Mouse (Mus musculus) T-helper 17 cell (primary cell): ENCODE data around the gene Fam205c.

Experiments used
- in situ Hi-C, 2 experiments: fragments of 300-600 bp; cut with MboI, MseI; formaldehyde crosslinking; loops; 1 replicate in 1 of 2; 2 replicates in 1 of 2; pipeline ENCODE4 v1.15.1; 2025; ENCODE audit warnings: high pct_unique_total_duplicates in 2 of 2

Gene Fam205c

DNA sequence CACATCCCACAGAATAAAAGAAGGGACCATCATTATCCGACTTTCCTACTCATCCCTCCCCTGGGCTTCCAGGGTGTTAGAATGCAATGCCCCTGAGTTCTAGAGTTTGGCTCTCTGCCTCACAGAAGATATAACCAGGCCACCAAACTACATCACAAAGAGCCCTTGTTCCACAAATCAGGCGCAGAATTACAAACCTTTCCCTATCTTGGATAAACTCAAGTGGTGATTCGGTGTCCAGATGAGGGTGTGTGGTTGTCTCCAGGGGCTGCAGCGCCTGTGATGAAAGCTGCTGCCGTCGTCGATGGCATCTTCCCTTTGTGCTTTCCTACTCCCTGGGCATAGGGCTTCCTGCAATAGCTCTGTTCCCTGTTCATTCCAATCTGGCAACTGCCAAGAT, at the start of gene Fam205c:
Gene Fam205c, minus strand, starts transcription at position 101 of the 400 bp plus-strand sequence.
- in situ Hi-C loops: loop anchor here (5.0 to 25.0 kb wide), 4 partner anchors 88 to 221 kb away; partner anchors contain the start of genes Ccl19 (in 1 of the 2) and Ccl21a (in 1 of the 2)

DNA sequence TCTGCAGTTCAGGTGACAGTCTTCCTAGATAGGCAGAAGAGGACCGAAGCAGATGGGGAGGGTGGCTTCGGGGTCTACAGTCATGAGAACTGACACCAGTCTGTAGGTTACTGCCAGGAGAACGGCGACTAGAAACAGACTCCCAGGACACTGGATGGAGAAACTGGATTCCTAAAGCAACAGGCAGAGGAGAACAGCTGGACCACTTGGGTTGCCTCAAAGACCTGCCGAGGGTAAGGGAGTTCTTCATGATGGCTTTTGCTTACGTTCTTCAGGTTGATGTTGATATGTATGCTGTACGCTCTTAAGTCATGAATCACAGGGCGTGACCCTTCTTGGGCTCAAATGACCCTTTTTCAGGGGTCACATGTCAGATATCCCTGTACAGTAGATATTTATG, 48.4 kb upstream of the Fam205c start:
- in situ Hi-C loops: no loop called here

- in situ Hi-C loops: no loop called here
These were observed 48.0 kb upstream of the Fam205c start for GRCm38 (mm10) chr4:42922056-42922455.

DNA sequence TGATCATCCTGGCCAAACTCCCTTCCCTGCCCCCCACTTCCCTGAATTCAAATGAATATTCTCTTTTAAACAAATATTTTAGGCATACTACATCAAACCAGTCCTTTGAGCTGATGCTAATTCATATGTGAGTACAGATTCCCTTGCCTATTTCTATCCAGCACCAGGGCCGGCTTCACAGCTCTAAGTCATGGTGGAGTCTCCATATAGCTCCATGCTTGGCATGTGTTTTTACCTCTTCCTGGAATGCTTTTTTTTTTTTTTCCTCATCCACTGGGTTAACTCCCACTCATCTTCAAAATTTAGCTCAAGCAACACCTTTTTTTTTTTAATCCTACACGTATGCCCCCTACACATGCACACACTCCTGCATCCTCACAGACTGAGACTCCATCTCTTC, 47.5 kb upstream of the Fam205c start:
- in situ Hi-C loops: no loop called here

- in situ Hi-C loops: no loop called here
These were observed 46.7 kb upstream of the Fam205c start for GRCm38 (mm10) chr4:42920726-42921125.

DNA sequence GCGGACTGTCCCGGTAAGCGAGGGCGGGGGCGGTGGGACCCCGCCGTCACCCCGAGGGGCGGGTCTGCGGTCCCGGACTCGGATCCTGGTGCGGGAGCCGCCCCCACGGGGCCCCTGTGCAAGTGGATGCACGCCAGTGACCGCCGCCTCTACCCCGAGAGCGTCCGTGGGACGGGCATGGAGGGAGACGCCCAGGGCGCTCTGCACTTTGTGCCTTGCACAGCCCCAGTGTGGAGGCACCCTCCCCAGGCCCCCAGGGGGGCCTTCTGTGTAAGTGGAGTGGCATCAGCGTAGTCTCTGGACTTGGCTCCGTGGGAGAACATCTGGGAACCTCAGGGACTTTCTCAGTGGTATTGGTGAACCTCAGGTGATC, 43.4 kb upstream of the Fam205c start:
- in situ Hi-C loops: no loop called here

DNA sequence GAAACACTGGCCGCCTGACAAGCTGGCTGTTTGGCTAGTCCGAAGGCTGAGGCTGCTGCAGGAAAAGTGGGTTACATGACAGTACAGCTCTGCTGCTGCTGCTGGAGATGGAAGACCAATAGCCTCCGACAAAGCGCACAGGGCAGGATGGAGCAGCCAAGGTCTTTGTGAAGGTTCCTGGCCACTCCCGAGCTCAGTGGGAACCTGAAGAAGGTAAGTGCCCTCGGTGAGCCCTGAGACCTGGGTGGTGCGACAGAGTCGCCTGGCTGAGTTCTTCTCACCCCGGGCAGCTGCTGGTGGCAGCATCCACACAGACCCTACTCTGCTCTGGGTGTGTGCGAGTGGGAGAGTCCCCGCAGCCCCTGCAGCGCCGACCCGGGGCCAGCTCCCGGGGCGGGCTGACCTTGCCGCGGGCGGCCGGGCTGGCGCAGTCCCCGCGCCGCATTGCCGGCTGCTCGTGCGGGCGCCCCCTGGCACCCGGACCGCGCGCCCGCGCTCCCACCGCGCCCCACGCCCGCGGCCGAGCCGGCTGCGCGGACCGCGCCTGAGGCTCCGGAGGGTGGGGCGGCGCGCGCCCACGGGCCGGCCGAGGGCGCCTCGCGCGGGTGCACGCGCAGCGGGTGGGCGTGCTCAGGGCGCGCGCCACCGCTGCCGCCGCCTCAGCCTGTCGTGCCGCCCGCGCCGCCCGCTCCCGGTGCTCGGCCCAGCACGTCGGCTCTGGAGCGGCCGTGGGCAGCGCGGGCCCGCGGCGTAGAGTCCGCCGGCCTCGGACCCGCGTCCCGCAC, 42.8 kb upstream of the Fam205c start, which contains the start of gene Phf24:
Gene Phf24, plus strand, starts transcription at position 44 of the 785 bp plus-strand sequence.
- in situ Hi-C loops: no loop called here

GRCm38 (mm10) chr4:42915966-42916365, 41.9 kb upstream of the Fam205c start:
- in situ Hi-C loops: no loop called here

GRCm38 (mm10) chr4:42915311-42915710, 41.3 kb upstream of the Fam205c start:
- in situ Hi-C loops: no loop called here

GRCm38 (mm10) chr4:42913391-42913790, 39.4 kb upstream of the Fam205c start:
- in situ Hi-C loops: no loop called here

DNA sequence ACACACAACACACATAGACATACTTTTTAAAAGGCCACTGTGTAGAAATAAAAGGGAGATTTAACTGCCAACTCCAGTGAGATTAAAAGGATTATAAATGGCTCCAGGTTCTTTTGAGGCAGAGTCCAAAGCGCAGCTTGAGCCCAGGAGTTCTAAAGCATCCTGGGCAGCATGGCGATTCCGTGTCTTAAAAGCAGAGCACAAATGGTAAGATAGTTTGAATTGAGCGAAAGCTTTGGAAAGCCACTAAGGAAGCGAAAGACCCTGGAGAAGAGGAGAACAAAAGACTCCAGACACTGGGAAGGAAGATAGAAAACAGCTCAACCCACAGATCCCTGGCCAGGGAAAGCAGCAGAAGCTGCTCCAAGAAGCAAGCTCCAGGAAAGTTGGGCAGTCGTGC, 30.9 kb upstream of the Fam205c start:
- in situ Hi-C loops: no loop called here

DNA sequence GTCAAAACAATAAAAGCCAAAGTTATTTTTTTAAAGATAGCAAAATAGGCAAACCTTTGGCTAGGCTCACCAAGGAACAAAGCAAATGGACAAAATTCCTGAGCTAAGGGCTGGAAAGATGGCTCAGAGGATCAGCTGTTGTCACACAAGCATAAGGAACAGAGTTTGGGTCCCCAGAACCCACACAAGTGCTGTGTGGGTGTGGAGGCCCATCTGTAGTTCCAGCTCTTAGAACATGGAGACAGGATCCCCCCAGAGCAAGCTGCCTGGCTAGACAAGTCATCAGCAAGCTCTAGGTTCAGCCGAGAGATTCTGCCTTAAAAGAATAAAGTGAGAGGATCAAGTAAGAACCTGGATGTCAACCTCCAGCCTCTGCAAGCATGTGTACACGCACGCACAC, 30.5 kb upstream of the Fam205c start:
- in situ Hi-C loops: no loop called here

- in situ Hi-C loops: no loop called here
These were observed 29.9 kb upstream of the Fam205c start for GRCm38 (mm10) chr4:42903942-42904341.

GRCm38 (mm10) chr4:42902730-42903129, 28.7 kb upstream of the Fam205c start:
- in situ Hi-C loops: no loop called here

DNA sequence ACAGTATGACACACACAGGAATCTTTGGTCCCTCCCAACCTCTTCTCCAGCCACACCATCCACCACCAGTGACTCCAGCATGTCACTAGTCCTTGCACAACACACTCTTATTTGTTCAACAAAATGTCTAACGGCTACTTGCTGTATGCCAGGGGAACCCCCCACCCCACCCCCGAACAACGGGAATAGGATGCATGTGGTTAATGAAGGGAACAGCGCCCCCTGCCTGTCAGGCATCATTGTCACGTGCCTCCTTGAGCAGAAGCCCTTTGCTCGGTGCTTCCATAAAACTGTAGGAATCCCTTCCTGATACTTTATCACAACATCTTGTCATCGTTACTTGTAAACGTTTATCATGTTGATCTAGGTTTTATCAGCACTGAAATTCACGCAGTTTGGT, 28.1 kb upstream of the Fam205c start:
- in situ Hi-C loops: no loop called here

DNA sequence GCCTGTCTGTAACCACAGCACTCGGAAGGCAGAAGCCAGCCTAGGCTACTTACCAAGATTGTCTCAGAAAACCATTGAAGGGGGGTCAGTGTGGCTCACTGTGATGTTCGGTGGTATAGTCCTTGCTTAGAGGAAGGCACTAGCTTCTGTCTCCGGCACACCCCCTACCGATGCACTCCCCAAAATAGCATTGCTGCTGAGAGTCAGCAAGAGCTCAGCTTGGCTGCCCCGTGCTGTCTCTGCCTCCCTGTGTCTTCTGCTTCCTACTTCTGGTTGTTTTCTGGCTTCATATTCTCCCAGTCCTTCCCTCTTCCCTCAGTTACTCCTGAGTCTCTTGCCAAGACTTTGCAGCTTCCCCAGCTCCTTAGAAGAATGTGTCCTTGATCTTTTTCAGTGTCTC, 26.8 kb upstream of the Fam205c start:
- in situ Hi-C loops: no loop called here

DNA sequence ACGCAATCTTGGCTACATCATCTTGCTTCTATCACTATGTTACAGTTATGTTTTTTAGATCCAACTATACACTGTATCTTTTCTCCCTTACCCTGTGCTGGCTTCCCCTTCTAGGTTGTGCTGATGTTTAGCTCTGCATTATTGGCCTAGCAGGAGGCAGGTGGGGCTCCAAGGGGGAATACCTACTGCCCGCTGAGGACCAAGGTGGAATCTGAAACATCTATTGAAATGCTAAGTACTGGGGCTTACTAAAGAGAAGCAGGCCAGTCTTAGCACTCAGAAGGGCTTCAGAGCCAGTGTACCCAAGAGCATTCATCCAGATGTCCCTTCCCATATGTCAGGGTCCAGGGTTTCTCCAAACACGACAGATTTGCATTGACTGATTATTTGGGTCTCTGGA, 24.9 kb upstream of the Fam205c start:
- in situ Hi-C loops: loop anchor here in 1 of 2 experiments (25.0 kb wide), 1 partner anchor 737 kb away; the partner anchor contains the start of genes Gm13305 and Gm13306

- in situ Hi-C loops: loop anchor here in 1 of 2 experiments (25.0 kb wide), 1 partner anchor 733 kb away; the partner anchor contains the start of genes Gm13305 and Gm13306
These were observed 21.1 kb upstream of the Fam205c start for GRCm38 (mm10) chr4:42895118-42895517.

GRCm38 (mm10) chr4:42891176-42891575, 17.1 kb upstream of the Fam205c start:
- in situ Hi-C loops: loop anchor here in 1 of 2 experiments (25.0 kb wide), 1 partner anchor 729 kb away; the partner anchor contains the start of genes Gm13305 and Gm13306

DNA sequence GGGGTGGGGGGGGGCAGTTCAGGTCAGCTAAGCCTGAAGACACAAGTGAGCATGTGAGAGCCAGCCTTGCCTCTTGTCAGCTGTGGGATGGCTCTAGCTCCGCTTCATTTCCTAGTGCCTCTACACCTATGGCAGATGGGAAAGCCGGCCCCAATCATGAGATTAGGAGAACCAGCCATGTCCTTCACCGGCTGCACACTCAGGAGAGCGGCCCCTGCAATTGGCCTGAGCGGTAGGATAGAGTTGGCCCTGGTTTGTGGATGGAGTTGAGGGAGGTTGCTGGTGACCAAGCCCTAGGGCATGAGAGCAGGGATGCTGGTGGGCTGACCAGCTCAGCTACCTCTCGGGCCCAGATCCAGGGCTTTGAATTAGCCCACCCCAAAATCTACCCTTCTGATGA, 14.8 kb upstream of the Fam205c start:
- in situ Hi-C loops: loop anchor here in 1 of 2 experiments (25.0 kb wide), 1 partner anchor 727 kb away; the partner anchor contains the start of genes Gm13305 and Gm13306

- in situ Hi-C loops: loop anchor here in 1 of 2 experiments (25.0 kb wide), 1 partner anchor 725 kb away; the partner anchor contains the start of genes Gm13305 and Gm13306
These were observed 12.9 kb upstream of the Fam205c start for GRCm38 (mm10) chr4:42886926-42887325.

GRCm38 (mm10) chr4:42880677-42880948, 6.6 kb upstream of the Fam205c start:
- in situ Hi-C loops: loop anchor here in 1 of 2 experiments (25.0 kb wide), 1 partner anchor 718 kb away; the partner anchor contains the start of genes Gm13305 and Gm13306
